Mouse (Mus musculus) duodenum, adult 2 months (tissue): ENCODE data around the gene Gtf2f1. TPM values are rescaled to one million over a fixed set of nuclear protein-coding genes. Genes with fewer than 3 reads are reported as not detected.

Experiments used
- polyA plus RNA-seq: library from polyadenylated mRNA; depleted of rRNA; stranded (reverse); fragments of >200 nt; gene quantifications from 2 replicates; pipeline ENCODE4 v1.2.3, GENCODE M21; 2012; ENCODE audit warnings: low replicate concordance; rRNA removed

Gtf2f1 gene
- 30.4 and 34.6 TPM in 2 replicates for polyA plus RNA-seq

GRCm38 (mm10) chr17:57011236-57012141 is at the start of gene Gtf2f1, which contains the start of gene Gm17949:
Gene Gtf2f1 (minus strand): TSS chr17:57011288.
Gene Gm17949 (plus strand): TSS chr17:57011469.

GRCm38 (mm10) chr17:57059486-57059977 is 48.4 kb upstream of the Gtf2f1 start, which contains the start of gene Slc25a23:
Gene Slc25a23 (minus strand): TSS chr17:57059863.

DNA sequence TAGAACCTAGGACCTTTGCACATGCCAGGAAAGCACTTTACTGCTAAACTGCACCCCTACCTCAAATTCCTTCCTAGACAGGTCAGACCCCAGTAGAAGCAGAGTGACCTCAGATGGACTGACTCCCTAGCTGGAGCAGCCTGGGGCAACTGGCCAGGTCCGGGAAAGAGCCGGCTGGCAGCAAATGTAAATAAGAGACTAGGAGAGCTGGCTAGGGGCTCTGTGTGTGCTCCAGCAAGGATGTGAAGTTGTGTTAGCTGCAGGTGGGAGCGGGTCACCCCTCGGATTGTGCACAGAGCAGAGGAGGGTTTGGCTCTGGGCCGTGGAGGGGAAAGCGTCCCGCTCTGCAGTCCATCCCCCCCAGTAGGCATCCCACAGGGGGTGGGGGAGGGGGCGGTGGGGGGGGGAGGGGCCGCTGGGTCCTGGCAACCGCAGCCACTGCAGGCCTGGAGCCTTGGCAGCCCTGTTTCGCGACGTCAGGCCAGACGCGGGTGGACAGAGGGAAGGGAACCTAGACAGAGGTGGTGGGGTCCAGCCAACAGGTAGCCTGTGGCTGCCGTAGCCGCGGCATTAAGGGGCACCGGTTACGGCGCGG is 47.9 kb upstream of the Gtf2f1 start, which contains the start of gene Crb3:
Gene Crb3 (plus strand): TSS at position 215 of the 595 bp plus-strand sequence.

DNA sequence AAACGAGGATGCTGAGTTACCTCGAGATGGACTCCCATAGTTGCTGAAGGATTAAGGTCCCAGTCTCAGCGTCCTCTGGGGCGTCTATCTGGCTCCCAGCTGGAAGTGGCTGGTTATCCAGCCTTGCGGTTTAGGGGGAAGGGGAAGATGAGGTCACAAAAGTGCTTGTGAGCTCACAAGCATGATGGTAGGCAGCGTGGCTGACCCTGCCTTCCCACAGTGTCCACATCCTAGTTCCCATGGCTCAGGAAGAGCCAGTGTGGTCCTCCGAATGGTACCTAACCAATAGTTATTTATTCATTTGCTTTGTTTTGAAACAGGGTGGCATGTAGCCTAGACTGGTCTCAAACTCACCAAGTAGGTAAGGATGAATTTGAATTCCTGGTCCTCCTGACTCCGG is 30.5 kb upstream of the Gtf2f1 start, which contains the start of gene Slc25a41:
Gene Slc25a41 (minus strand): TSS at position 101 of the 400 bp plus-strand sequence.

DNA sequence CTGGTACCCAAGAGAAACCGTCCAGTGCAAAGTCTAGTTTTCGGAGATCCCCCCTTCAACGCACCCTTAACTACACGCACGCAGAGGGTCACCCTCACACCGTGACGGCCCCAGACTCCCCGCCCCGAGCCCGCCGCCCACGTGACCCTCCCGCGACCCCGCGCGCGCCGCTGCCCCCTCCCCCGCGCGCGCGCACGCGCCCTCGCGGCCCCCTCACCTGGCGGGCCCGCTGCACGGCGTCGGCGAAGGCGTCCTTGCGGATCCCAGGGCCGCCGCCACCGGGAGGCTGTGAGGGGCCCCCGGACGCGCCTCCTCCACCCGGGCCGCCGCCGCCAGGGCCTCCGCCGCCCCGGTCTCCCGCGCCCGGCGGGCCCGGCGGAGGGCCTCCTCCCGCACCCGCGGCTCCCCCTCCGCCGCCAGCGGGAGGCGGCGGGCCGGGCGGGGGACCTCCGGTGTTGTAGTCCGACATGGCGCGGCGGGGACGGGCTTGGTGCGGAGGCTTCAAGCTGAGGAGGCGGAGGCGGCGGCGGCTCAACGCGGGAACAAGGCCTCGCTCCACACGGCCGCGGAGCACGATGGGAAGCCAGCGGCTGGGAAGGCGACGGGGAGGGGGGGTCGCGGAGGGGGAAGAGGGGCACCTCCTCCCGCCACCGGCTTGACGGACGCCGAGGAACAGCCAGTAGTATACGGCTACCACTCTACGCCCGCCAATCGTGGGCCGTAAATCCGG is 20.0 kb upstream of the Gtf2f1 start, which contains the start of gene Khsrp:
Gene Khsrp (minus strand): TSS at position 592 of the 730 bp plus-strand sequence.

GRCm38 (mm10) chr17:56999968-57000609 is 11.0 kb downstream of the Gtf2f1 start, which contains the start of gene Pspn:
Gene Pspn (minus strand): TSS chr17:57000018.

GRCm38 (mm10) chr17:56997029-56997667 is 13.9 kb downstream of the Gtf2f1 start, which contains the start of gene Alkbh7:
Gene Alkbh7 (plus strand): TSS chr17:56997339.

DNA sequence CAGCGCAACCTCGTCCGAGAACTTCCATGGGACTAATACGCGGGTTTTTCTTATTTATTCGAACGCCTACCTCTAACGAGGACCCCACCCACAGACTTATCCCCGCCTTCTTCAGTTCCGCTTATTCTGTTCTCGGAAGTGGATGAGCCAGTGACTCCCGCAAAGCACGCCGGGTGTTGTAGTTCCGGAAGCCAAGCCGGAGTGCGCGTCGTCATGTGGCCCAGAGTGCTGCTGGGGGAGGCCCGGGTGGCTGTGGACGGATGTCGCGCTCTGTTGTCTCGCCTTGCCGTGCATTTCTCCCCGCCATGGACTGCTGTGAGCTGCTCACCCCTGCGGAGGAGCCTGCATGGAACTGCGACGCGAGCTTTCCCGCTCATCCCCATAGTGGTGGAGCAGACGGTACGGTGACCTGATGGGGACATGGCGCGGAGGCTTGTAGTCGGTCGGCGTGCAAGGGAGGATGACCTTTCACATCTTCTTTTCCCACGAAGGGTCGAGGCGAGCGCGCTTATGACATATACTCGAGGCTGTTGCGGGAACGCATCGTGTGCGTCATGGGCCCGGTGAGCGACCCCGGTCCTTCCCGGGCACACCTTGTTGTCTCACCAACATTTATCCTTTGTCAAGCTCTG is 20.9 kb downstream of the Gtf2f1 start, which contains the start of gene Clpp:
Gene Clpp (plus strand): TSS at position 191 of the 632 bp plus-strand sequence.

DNA sequence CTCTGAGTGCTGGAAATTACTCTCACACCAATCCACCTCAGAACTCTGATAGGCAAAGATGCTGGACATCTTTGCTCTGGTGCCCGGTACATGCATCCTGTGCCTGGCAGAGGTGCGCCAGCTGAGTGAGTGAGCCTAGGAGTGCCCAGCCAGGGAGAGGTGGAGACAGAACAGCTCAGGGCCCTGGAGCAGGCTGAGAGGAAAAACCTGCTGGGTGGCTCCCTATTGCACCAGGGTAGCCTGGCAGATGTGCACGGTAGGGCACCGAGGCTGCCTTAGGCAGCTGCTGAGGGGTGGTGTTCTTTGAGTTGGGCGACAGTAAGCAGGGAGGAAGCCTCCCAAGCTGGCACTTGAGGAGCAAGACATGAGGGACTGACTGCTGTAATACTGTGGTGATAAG is 29.1 kb downstream of the Gtf2f1 start, which contains the start of gene Acer1:
Gene Acer1 (minus strand): TSS at position 114 of the 400 bp plus-strand sequence.

Other genes starting within 250 kb of the Gtf2f1 start
- gene Dus3l, start 246.5 kb downstream of the Gtf2f1 start, polyA plus RNA-seq: 52.6 and 66.0 TPM in 2 replicates
- gene Prr22, start 241.0 kb downstream of the Gtf2f1 start, polyA plus RNA-seq: 6.7 and 10.7 TPM in 2 replicates
- gene Rfx2, start 180.3 kb downstream of the Gtf2f1 start, polyA plus RNA-seq: 6.4 and 8.5 TPM in 2 replicates
- not detected in 2 replicates for gene Acsbg2, start 136.8 kb downstream of the Gtf2f1 start, polyA plus RNA-seq
- 0.04 and 0.06 TPM in 2 replicates for gene 1700061G19Rik, start 135.8 kb downstream of the Gtf2f1 start, polyA plus RNA-seq
- gene Mllt1, start 75.9 kb downstream of the Gtf2f1 start, polyA plus RNA-seq: 33.7 and 35.2 TPM in 2 replicates
- 8.5 and 23.4 TPM in 2 replicates for gene Acer1, start 29.2 kb downstream of the Gtf2f1 start, polyA plus RNA-seq
- 131 and 155 TPM in 2 replicates for gene Clpp, start 21.0 kb downstream of the Gtf2f1 start, polyA plus RNA-seq
- gene Alkbh7, start 13.9 kb downstream of the Gtf2f1 start, polyA plus RNA-seq: 57.0 and 71.1 TPM in 2 replicates
- gene Pspn, start 11.3 kb downstream of the Gtf2f1 start, polyA plus RNA-seq: not detected in 2 replicates
- 0.08 TPM in 1 of 2 replicates, not detected in the other for gene Gm17949, start 181 bp upstream of the Gtf2f1 start, polyA plus RNA-seq
- gene Khsrp, start 20.2 kb upstream of the Gtf2f1 start, polyA plus RNA-seq: 64.2 and 89.1 TPM in 2 replicates
- gene Slc25a41, start 30.4 kb upstream of the Gtf2f1 start, polyA plus RNA-seq: not detected in 2 replicates
- gene Crb3, start 47.8 kb upstream of the Gtf2f1 start, polyA plus RNA-seq: 197 and 435 TPM in 2 replicates
- 9.4 and 27.8 TPM in 2 replicates for gene Slc25a23, start 48.6 kb upstream of the Gtf2f1 start, polyA plus RNA-seq
- 4.4 and 7.5 TPM in 2 replicates for gene Dennd1c, start 67.2 kb upstream of the Gtf2f1 start, polyA plus RNA-seq
- 2.2 and 4.6 TPM in 2 replicates for gene Tubb4a, start 76.5 kb upstream of the Gtf2f1 start, polyA plus RNA-seq
- 1.7 and 2.6 TPM in 2 replicates for gene Tnfsf9, start 94.0 kb upstream of the Gtf2f1 start, polyA plus RNA-seq
- not detected in 2 replicates for gene Cd70, start 138.5 kb upstream of the Gtf2f1 start, polyA plus RNA-seq
- gene Tnfsf14, start 182.9 kb upstream of the Gtf2f1 start, polyA plus RNA-seq: 0.14 and 0.63 TPM in 2 replicates
- 7.7 and 16.0 TPM in 2 replicates for gene C3, start 216.8 kb upstream of the Gtf2f1 start, polyA plus RNA-seq
- gene Gpr108, start 237.2 kb upstream of the Gtf2f1 start, polyA plus RNA-seq: 33.8 and 37.6 TPM in 2 replicates
- gene Trip10, start 238.2 kb upstream of the Gtf2f1 start, polyA plus RNA-seq: 21.5 and 25.0 TPM in 2 replicates